Mouse (Mus musculus): ENCODE measurements around the gene Zdhhc19. TPM values are rescaled to one million over a fixed set of nuclear protein-coding genes. Genes with fewer than 3 reads are reported as not detected.

Zdhhc19 gene
- polyA plus RNA-seq, 1 experiment: not detected

- 22% methylated on average over 22 of the region's 22 CpGs for WGBS
- no peak overlapping the region for H3K27ac ChIP-seq (ENCODE audit: control insufficient read depth, insufficient read depth, low read length)
- peaks cover 8% of the 10 kb centered on the region for H3K4me1 ChIP-seq (replicated peaks; ENCODE audit: control insufficient read depth, insufficient read depth, low read length)
- H3K27me3 ChIP-seq (ENCODE audit: control insufficient read depth, insufficient read depth, low read length): no peaks in the 10 kb centered on the region
- peak; percentile 96 for TF ChIP-seq CTCF (IDR thresholded peaks at IDR 0.05; ENCODE audit: borderline replicate concordance, control insufficient read depth, extremely low read depth, insufficient read depth, low read length, poor library complexity)
- no peak for TF ChIP-seq POLR2A (IDR thresholded peaks at IDR 0.05; ENCODE audit: control insufficient read depth, extremely low read depth, insufficient read depth, low read length, poor library complexity)
- H3K4me3 ChIP-seq (ENCODE audit: control insufficient read depth, insufficient read depth, low read length): no peak overlapping the region
- DNase-seq: peak; percentile 86
- H3K36me3 ChIP-seq (ENCODE audit: control insufficient read depth, insufficient read depth, low read length): no peaks in the 10 kb centered on the region
Measured at GRCm38 (mm10) chr16:32499430-32500037, 3.5 kb downstream of the Zdhhc19 start.

GRCm38 (mm10) chr16:32501459-32501858 lies 5.4 kb downstream of the Zdhhc19 start:
- no peaks in the 10 kb centered on the region for H3K36me3 ChIP-seq (ENCODE audit: control insufficient read depth, insufficient read depth, low read length)
- peaks cover 8% of the 10 kb centered on the region for H3K4me1 ChIP-seq (replicated peaks; ENCODE audit: control insufficient read depth, insufficient read depth, low read length)
- no peak for DNase-seq
- WGBS: 69% methylated on average over 7 of the region's 7 CpGs
- H3K4me3 ChIP-seq (ENCODE audit: control insufficient read depth, insufficient read depth, low read length): no peak overlapping the region
- no peaks in the 10 kb centered on the region for H3K27me3 ChIP-seq (ENCODE audit: control insufficient read depth, insufficient read depth, low read length)
- no peak overlapping the region for H3K27ac ChIP-seq (ENCODE audit: control insufficient read depth, insufficient read depth, low read length)
- no peak for TF ChIP-seq POLR2A (IDR thresholded peaks at IDR 0.05; ENCODE audit: control insufficient read depth, extremely low read depth, insufficient read depth, low read length, poor library complexity)
- TF ChIP-seq CTCF (IDR thresholded peaks at IDR 0.05; ENCODE audit: borderline replicate concordance, control insufficient read depth, extremely low read depth, insufficient read depth, low read length, poor library complexity): no peak

- Histone ChIP-seq H3K27ac (ENCODE audit: control insufficient read depth, insufficient read depth, low read length) (no peak overlapping the region), H3K36me3 (ENCODE audit: control insufficient read depth, insufficient read depth, low read length) (no peaks in the 10 kb centered on the region), H3K4me3 (ENCODE audit: control insufficient read depth, insufficient read depth, low read length) (no peak overlapping the region), H3K27me3 (ENCODE audit: control insufficient read depth, insufficient read depth, low read length) (no peaks in the 10 kb centered on the region), H3K4me1 (replicated peaks; ENCODE audit: control insufficient read depth, insufficient read depth, low read length) (peaks cover 8% of the 10 kb centered on the region)
- TF ChIP-seq CTCF (IDR thresholded peaks at IDR 0.05; ENCODE audit: borderline replicate concordance, control insufficient read depth, extremely low read depth, insufficient read depth, low read length, poor library complexity) (no peak), POLR2A (IDR thresholded peaks at IDR 0.05; ENCODE audit: control insufficient read depth, extremely low read depth, insufficient read depth, low read length, poor library complexity) (no peak)
- no peak for DNase-seq
- 94% methylated on average over 12 of the region's 12 CpGs for WGBS
Measured at GRCm38 (mm10) chr16:32502621-32503335, 6.7 kb downstream of the Zdhhc19 start.

GRCm38 (mm10) chr16:32503633-32504032 lies 7.6 kb downstream of the Zdhhc19 start:
- Histone ChIP-seq H3K4me1 (replicated peaks; ENCODE audit: control insufficient read depth, insufficient read depth, low read length) (peaks cover 8% of the 10 kb centered on the region), H3K36me3 (ENCODE audit: control insufficient read depth, insufficient read depth, low read length) (no peaks in the 10 kb centered on the region), H3K27ac (ENCODE audit: control insufficient read depth, insufficient read depth, low read length) (no peak overlapping the region), H3K27me3 (ENCODE audit: control insufficient read depth, insufficient read depth, low read length) (no peaks in the 10 kb centered on the region), H3K4me3 (ENCODE audit: control insufficient read depth, insufficient read depth, low read length) (no peak overlapping the region)
- 86% methylated on average over 6 of the region's 6 CpGs for WGBS
- DNase-seq: no peak
- TF ChIP-seq CTCF (IDR thresholded peaks at IDR 0.05; ENCODE audit: borderline replicate concordance, control insufficient read depth, extremely low read depth, insufficient read depth, low read length, poor library complexity) (no peak), POLR2A (IDR thresholded peaks at IDR 0.05; ENCODE audit: control insufficient read depth, extremely low read depth, insufficient read depth, low read length, poor library complexity) (no peak)

- H3K4me1 ChIP-seq (replicated peaks; ENCODE audit: control insufficient read depth, insufficient read depth, low read length): peaks cover 11% of the 10 kb centered on the region
- 98% methylated on average over 8 of the region's 8 CpGs for WGBS
- TF ChIP-seq CTCF (IDR thresholded peaks at IDR 0.05; ENCODE audit: borderline replicate concordance, control insufficient read depth, extremely low read depth, insufficient read depth, low read length, poor library complexity): no peak
- TF ChIP-seq POLR2A (IDR thresholded peaks at IDR 0.05; ENCODE audit: control insufficient read depth, extremely low read depth, insufficient read depth, low read length, poor library complexity): no peak
Measured at GRCm38 (mm10) chr16:32506298-32506697, 10.2 kb downstream of the Zdhhc19 start.

GRCm38 (mm10) chr16:32506868-32507267 lies 10.8 kb downstream of the Zdhhc19 start:
- 91% methylated on average over 7 of the region's 7 CpGs for WGBS
- no peaks in the 10 kb centered on the region for H3K36me3 ChIP-seq (ENCODE audit: control insufficient read depth, insufficient read depth, low read length)
- no peak overlapping the region for H3K4me3 ChIP-seq (ENCODE audit: control insufficient read depth, insufficient read depth, low read length)
- H3K4me1 ChIP-seq (replicated peaks; ENCODE audit: control insufficient read depth, insufficient read depth, low read length): peaks cover 10% of the 10 kb centered on the region
- DNase-seq: no peak
- no peaks in the 10 kb centered on the region for H3K27me3 ChIP-seq (ENCODE audit: control insufficient read depth, insufficient read depth, low read length)
- TF ChIP-seq POLR2A (IDR thresholded peaks at IDR 0.05; ENCODE audit: control insufficient read depth, extremely low read depth, insufficient read depth, low read length, poor library complexity): no peak
- no peak for TF ChIP-seq CTCF (IDR thresholded peaks at IDR 0.05; ENCODE audit: borderline replicate concordance, control insufficient read depth, extremely low read depth, insufficient read depth, low read length, poor library complexity)
- H3K27ac ChIP-seq (ENCODE audit: control insufficient read depth, insufficient read depth, low read length): no peak overlapping the region

More at GRCm38 (mm10) chr16:32506298-32506697, 10.2 kb downstream of the Zdhhc19 start:
- H3K4me3 ChIP-seq (ENCODE audit: control insufficient read depth, insufficient read depth, low read length): no peak overlapping the region
- H3K27me3 ChIP-seq (ENCODE audit: control insufficient read depth, insufficient read depth, low read length): no peaks in the 10 kb centered on the region
- H3K27ac ChIP-seq (ENCODE audit: control insufficient read depth, insufficient read depth, low read length): no peak overlapping the region
- H3K36me3 ChIP-seq (ENCODE audit: control insufficient read depth, insufficient read depth, low read length): no peaks in the 10 kb centered on the region
- no peak for DNase-seq

All from thymus, adult 2 months (tissue).